Mouse (Mus musculus): ENCODE results near the gene Atf5. TPM values are rescaled to one million over a fixed set of nuclear protein-coding genes. Genes with fewer than 3 reads are reported as not detected.
A peak's percentile ranks its signal among the peaks of the same experiment; 100 is the strongest.

Atf5 gene
- 10 to 100 TPM; 71.2 to 97.1 (median 77.4) TPM for total RNA-seq (2022)

- peak in 1 of 2 experiments; percentile 62 for DNase-seq (ENCODE audit: low spot score in 2 of 2)
Measured at GRCm38 (mm10) chr7:44816470-44817021, at the start of gene Atf5. TSS of gene Atf5 (minus strand) at chr7:44816658.

DNA sequence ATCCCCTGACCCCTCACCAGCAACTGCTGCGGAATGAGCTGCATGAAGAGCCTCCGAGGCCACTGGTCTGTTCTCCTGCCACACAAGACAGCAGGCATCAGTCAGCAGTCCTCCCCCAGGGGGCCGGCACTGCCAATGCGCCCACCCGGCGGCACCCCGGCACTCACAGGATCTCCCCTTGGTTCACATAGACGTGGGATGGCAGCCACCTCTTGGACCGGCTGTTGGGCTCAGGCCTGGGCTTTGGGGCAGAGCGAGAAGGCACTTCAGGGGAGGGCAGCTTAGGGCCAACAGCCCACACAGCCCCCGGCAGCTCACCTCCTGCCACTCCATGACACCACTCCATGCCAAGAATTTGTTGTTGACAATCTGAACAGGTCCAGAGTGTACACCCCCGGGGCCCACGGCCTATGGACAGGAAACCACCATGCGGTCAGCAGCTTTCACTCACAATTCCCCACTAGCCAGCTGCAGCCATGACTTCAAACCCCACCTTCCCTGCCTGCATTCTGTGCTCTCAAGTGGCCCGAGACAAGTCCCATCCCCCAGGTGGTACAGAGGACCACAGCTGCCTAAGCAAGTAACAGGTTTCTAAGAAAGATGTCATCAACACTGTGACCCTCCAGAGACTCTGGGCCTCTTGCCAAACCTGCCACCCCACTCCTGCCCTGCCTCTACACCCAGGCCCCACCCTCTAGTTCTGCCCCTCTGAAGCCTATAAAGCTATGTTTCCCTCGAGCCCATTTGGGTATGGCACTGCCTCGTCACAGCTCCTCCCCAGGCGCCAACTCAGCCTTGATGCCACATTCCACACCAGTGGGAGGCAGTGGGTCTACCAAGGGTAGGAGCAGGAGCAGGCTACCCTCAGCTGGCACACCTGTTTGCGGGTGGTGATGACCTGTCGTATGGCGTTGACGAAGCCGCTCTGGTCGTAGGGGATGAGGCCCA lies 48.4 kb upstream of the Atf5 start:
- DNase-seq (ENCODE audit: low spot score in 2 of 2) = no peak

- no peak for DNase-seq (ENCODE audit: low spot score in 2 of 2)
Measured at GRCm38 (mm10) chr7:44863982-44864494, 47.6 kb upstream of the Atf5 start.

GRCm38 (mm10) chr7:44863210-44863609 lies 46.8 kb upstream of the Atf5 start:
- no peak for DNase-seq (ENCODE audit: low spot score in 2 of 2)

GRCm38 (mm10) chr7:44862434-44862833 lies 46.0 kb upstream of the Atf5 start:
- no peak for DNase-seq (ENCODE audit: low spot score in 2 of 2)

GRCm38 (mm10) chr7:44861429-44861816 lies 45.0 kb upstream of the Atf5 start:
- DNase-seq (ENCODE audit: low spot score in 2 of 2) = no peak

GRCm38 (mm10) chr7:44860576-44861428 lies 44.3 kb upstream of the Atf5 start:
- DNase-seq (ENCODE audit: low spot score in 2 of 2) = peak in 1 of 2 experiments; percentile 52

GRCm38 (mm10) chr7:44859896-44860295 lies 43.4 kb upstream of the Atf5 start:
- DNase-seq (ENCODE audit: low spot score in 2 of 2) = no peak

GRCm38 (mm10) chr7:44857905-44858304 lies 41.4 kb upstream of the Atf5 start:
- no peak for DNase-seq (ENCODE audit: low spot score in 2 of 2)

DNA sequence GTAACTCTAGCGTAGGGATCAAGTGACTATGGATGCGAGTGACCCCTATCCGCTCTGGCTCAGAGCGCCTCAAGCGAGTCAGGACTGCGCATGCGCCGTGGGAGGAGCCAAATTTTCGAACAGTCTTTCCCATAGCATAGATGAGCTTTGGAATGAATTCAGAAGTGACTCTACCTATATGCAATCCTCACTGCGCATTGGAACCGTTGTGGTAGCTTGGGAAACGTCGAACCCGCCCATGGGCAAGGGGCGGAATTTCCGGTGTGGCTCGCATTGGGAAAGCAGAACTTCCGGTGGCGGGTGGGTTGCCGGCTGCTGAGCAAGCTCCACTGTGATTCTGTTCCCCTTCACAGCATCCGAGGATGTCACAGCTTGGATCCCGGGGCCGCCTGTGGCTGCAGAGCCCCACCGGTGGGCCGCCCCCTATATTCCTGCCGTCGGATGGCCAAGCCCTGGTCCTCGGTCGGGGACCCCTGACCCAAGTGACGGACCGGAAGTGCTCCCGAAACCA lies 40.6 kb upstream of the Atf5 start, which contains the start of gene Pnkp:
Gene Pnkp, plus strand, starts transcription at position 98 of the 511 bp plus-strand sequence.
- DNase-seq (ENCODE audit: low spot score in 2 of 2) = peak; percentile 76 to 84

GRCm38 (mm10) chr7:44856265-44856916 lies 39.9 kb upstream of the Atf5 start:
- no peak for DNase-seq (ENCODE audit: low spot score in 2 of 2)

- no peak for DNase-seq (ENCODE audit: low spot score in 2 of 2)
Measured at GRCm38 (mm10) chr7:44855036-44855435, 38.6 kb upstream of the Atf5 start.

GRCm38 (mm10) chr7:44854356-44855031 lies 38.0 kb upstream of the Atf5 start:
- DNase-seq (ENCODE audit: low spot score in 2 of 2) = peak; percentile 72 to 83

GRCm38 (mm10) chr7:44853596-44854355 lies 37.3 kb upstream of the Atf5 start:
- DNase-seq (ENCODE audit: low spot score in 2 of 2) = no peak

DNA sequence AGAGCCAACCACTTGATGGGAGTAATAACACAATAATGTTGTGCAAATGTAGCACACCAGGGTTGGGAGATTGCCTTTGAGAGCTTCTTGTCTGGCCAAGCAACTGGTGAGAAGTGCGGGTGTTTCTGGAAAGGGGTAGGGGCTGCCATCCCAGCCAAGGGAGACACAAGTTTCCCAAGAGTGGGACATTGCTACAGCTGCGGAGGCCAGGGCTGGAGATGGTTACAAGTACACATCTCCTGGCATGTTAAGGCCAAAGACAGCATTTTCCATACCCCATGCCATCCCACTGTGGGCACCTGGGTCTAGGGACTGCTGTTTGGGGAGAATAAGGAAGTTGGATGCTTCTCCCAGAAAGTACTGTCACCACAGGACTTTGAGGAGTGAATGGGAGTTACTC lies 36.6 kb upstream of the Atf5 start:
- no peak for DNase-seq (ENCODE audit: low spot score in 2 of 2)

- DNase-seq (ENCODE audit: low spot score in 2 of 2) = no peak
Measured at GRCm38 (mm10) chr7:44852259-44853027, 36.0 kb upstream of the Atf5 start.

DNA sequence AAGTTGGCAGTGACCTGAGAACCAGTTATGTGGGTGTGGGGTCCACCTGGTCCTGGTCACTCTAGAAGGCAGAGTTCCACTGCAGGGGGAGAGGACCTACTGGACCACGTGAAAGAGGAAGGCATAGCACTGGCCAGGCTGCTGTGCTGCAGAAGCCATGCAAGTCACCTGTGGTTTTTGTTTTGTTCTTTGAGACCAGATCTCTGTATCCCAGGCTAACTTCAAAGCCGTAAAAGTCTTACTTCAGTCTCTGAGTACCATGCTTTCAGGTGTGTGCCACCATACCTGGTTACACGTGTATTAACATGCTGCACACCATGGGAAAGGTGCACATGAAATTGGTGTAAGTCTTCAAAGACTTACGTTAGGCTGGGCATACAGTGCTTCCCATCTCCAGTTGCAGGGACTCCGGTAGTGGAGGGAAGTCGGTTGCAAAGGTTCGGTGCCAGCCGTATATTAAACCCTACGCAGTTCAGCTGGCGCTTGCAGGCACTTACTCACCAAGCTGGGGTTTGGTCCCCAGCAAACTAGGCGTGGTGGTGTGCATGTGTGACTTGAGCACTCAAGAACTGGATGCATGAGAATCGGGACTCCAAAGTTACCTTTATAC lies 35.3 kb upstream of the Atf5 start:
- DNase-seq (ENCODE audit: low spot score in 2 of 2) = no peak
